Mouse (Mus musculus) WW6 (cell line): ENCODE data around the gene Grhl3.
"Not testable (repeated sequence)": the region's sequence is repeated elsewhere in the genome, so short reads cannot be mapped to it uniquely, and the experiment has no call there.

Experiments
- DNase-seq: peaks from one replicate; pipeline ENCODE4 v3.0.0-alpha.2; 2013; ENCODE audit warnings: low read depth, low spot score

Grhl3 gene

DNA sequence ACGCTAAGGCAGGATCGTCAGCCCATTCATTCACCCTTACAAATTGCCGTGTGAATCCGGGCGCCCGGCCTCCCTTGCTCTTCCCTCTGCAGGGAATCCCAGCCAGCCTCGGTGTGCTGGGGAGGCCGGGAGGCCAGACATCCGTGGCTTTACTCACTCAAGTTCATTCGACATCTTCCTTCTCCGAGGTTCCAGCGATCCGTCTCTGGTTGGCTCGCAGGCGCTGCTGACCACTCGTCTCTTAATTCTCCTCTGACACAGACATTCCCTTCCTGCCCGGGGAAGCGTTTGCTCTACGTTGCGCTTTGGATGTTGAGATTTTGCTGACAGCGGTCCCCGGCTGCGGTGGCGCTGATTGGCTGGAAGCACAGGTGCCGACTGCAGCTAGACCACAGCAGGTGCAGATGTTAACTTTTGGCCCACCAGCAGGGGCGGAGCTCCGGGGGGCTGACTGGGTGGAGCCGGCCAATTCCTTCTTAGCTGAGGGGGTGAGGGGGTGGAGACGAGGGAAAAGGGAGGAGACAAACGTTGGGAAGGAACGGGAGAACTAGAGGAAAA lies at the start of gene Grhl3:
Gene Grhl3, minus strand, starts transcription at position 380 of the 558 bp plus-strand sequence.
- DNase-seq: peak; percentile 80

DNA sequence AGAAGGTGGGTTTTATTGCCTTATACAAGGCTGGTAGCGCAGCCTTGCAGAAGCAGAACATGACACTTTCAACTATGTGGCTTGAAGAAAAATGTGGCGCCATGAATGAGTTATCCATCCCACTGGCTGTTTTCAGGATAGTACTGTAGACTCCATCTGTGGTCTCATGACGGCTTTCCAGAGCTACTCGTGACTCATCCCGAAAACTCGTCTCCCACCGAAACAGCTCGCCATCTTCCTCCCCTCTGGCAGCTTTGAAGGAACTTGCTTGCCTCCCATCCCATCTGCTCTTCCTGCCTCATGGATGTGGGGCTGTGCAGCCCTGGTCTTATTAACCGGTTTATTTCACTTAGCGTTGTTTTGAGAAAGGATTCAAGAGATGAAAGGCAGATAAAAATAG lies 48.9 kb upstream of the Grhl3 start:
- DNase-seq: no peak

DNA sequence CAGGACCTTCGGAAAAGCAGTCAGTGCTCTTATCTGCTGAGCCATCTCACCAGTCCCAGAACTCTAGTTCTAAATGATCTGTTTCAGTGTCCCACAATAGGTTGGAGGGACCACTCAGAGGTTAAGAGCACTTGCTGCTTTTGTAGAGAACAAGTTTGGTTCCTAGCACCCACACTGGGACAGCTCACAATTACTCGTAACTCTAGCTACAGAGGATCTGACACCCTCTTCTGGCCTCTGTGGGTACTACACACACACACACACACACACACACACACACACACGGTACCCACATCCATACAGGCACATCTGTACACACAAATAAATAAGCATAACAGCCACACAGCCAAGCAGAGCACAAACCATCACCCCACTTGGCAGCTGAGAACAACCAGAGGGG lies 47.0 kb upstream of the Grhl3 start:
- no peak for DNase-seq

DNA sequence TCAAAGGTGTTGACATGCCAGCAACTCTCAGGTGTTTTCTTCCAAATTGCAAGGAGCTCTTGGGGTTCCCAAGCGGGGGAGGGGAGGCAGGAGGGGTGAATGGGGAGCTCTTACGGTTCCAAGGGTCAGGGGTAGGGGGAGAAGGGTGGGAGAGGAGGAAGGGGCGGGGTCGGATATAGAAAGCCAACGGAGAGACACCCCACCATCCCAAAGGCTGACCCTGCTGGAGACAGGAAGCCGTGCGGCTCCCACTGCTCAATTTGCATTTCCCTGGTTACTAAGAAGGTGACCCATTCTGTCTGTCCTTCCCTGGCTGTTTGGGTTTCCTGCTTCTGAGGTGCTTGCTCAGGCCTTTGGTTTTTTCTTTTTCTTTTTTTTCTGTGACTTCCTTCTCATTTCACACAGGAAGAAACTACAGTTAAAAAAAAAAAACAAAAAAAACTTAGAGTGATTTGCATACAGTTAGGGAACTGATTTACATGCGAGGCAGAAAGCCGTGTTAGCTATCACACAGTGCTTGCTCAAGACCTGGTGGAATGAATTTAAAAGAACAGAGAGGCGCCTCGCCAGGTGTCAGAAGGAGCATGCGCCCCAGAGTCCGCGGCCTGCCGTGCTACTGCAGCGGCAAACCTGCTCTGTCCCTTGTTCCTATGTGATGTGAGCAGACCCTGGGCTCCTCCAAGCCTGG lies 44.5 kb upstream of the Grhl3 start:
- no peak for DNase-seq

GRCm38 (mm10) chr4:135617038-135617437 lies 43.6 kb upstream of the Grhl3 start:
- DNase-seq: no peak

- DNase-seq: not testable (repeated sequence)
These were observed 41.9 kb upstream of the Grhl3 start for GRCm38 (mm10) chr4:135615307-135615706.

DNA sequence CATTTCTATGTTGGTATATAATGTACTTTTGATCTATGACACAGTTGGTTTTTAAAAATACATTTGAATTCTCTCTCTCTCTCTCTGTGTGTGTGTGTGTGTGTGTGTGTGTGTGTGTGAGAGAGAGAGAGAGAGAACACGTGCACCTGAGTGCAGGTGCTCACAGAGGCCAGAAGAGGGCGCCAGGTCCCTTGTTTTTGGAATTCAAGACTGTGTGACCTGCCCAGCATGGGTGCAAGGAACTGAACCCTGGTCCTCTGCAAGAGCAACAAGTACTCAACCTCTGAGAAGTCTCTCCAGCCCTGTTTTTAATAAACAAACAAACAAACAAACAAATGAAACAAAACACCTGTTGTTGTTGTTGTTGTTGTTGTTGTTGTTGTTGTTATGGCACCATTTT lies 36.6 kb upstream of the Grhl3 start:
- no peak for DNase-seq

DNA sequence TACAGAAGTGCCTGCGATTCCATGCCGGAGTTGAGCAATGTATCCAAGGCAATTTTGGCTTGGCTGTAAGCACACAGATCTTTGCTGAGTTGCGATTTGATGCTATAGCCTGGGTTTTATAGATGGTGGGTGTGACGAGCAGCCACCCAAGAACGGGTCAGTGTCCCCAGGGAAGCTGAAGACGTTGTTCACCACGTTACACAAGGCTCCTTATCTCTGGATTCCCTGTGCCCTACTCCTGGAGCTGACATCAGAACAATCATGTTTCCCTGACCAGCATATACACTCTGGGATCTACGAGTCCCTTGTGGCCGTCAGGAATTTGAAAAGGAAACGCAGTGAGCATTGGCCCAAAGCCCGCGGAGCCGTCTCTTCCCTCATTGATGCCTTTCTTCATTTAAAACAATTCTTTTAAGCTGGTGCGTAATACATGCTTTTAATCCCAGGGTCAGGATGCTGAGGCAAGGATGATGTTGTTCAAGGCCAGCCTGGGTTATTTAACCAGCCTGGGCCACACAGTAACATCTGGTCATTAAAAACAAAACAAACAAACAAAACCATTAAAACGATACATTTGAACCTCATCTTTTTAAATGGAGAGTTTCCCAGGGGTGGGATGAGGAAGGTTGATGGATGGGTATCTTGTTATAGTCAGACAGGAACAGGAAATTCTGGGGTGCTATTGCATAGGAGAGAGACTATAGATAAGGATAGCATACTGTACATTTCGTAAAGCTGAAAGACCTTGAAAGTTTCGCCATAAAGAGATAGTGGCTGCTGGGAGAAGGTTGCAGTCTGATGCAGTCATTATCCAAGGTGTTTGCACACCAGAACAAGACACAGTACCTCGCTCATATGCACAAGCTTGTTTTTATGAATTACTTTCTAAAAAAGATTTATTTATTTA lies 34.8 kb upstream of the Grhl3 start:
- DNase-seq: no peak

DNA sequence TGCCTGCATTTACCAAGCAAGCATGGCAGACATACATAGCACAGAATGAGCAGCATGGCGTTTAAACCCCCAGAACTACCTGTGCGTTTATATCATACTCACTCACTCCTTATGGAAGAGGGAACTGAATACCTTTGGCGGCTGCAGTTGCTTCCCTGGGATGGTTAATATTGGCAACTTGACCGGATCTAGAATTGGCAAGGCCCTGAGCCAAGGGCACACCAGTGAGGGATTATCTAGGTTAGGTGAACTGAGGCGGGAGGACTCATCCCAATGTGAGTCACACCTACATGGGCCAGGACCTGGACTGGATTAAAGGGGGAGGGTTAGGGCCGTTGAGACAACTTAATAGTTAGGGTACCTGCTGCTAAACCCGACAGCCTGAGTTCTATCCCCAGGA lies 32.8 kb upstream of the Grhl3 start:
- no peak for DNase-seq

GRCm38 (mm10) chr4:135601530-135601929 lies 28.1 kb upstream of the Grhl3 start:
- DNase-seq: no peak

GRCm38 (mm10) chr4:135599497-135600182 lies 26.2 kb upstream of the Grhl3 start:
- no peak for DNase-seq

DNA sequence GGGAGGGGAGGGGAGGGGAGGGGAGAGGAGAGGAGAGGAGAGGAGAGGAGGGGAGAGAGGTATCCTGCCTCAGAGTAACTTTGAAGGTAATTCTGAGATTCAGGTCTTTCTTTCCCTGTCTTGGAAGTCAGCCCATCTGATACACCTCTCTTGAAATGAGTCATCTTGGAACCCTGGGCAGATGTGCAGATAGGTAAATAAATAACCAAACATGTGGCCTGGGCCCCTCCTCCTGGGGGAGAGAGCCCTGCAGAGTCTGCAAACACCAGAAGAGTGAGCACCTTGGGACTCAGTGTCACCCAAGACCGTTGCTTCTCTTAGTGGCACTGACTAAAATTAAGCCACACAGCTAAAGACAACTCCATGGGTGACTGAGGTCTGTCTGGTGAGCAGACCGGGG lies 25.6 kb upstream of the Grhl3 start:
- no peak for DNase-seq

DNA sequence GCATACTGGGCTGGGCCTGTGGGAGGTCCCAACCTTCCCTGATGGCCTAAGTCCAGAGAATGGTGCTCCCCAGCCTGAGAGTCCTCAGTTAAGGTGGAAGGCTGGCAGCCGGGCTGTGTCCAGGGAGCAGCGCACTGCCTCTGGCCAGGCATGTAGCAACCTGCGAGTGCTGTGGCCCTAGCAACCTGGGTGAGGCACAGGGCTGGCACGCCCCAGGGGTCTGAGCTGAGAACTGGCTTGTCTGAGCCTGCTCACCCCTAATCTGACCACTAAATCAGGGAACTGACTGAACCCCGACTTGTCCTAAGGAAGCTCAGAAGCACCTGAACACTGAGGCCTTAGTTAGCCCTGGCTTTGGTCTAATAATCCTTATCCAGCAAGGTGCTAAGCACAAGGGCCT lies 24.1 kb upstream of the Grhl3 start:
- DNase-seq: no peak

- DNase-seq: no peak
These were observed 22.5 kb upstream of the Grhl3 start for GRCm38 (mm10) chr4:135595943-135596342.

- no peak for DNase-seq
These were observed 18.3 kb upstream of the Grhl3 start for GRCm38 (mm10) chr4:135591610-135592304.

DNA sequence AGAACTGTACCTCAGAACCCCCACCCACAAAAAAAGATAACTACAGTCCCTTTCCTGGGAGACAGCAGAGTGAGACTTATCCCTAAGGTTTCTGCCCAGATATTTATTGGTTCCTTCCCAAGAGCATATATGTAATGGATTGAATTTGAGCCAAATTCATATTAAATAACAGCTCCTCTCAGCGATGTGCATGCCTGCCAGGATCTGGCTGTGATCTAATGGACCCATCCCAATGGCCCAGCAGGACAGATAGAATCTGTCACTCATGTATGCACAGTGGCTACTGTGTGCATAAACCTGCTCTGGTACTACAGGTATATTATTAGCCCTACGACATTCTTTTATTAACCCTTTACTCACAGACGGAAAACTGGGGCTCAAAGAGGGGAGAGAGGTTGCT lies 17.7 kb upstream of the Grhl3 start:
- no peak for DNase-seq

GRCm38 (mm10) chr4:135584838-135585237 lies 11.4 kb upstream of the Grhl3 start:
- DNase-seq: no peak

DNA sequence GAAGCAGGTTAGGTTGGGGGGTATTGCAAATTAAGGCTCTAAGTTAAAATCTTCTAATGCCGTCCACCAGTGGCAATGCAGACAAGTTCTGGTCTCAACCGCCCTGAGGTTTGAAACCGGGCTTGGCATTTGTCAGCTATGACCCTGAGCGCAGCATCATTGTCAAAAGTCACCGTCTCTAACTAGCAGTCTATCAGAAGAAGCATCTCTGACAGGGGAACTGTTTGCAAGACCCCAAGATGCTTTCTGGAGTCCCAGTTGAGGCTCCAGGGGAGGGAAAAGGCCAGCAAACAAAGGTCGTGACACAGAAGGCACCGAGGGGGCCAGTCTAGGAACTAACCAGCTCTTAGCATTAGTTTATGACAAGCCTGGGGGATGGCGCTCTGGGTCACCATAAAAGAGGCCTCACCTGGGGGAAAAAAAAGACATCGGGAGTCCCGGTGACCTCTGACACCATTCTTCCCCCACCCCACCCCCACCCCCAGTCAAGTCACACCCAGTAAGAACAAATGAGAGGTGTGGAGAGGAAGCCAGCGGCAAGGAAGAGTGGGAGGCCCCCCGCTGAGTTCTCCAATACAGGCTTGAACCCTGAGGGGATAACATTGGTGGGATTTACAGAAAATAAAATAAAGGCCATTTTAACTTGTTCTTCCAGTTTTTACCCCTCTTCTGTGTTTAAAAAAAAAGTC lies 7.9 kb upstream of the Grhl3 start:
- no peak for DNase-seq

DNA sequence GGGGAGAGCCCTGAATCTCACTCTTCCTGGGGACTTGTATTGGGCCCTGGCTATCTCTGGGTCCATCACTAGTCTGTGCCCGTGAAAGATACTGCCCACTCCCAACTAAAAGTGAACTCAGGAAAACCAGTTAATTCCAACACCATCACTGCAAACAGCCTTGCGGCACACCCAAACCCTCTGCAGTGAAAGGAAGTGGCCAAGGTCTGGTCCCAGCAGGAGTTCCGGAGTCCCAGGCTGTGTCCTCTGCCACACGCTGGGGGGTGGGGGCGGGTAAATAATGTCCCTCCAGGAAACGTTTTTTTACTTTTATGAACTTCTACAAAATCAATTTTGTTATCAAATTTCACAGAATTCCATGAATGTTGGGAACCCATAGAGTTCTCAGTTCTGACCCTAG lies 6.3 kb upstream of the Grhl3 start:
- no peak for DNase-seq

GRCm38 (mm10) chr4:135578490-135578889 lies 5.1 kb upstream of the Grhl3 start:
- no peak for DNase-seq
